Mouse (Mus musculus): Measurements from ENCODE around the gene Phactr2.

DNA sequence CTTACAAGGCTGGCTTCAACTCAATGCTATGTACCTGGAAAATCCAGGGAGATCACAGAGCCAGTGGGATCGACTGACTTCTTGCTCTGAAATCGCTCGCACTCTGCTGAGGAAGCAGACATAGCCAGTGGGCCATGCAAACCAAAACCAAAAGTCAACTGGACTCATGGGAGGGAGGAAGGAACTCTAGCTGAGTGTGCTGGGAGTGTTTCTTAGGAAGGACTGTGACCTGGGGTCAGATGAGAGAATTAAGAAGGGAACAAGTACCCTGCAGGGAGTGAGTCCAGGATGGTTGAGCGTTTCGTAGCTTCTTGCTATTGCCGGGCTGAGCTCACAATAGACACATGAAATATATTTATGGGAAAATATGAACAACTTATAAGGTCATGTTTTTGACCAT, 174.0 kb downstream of the Phactr2 start:
- no peak for TF ChIP-seq POLR2A (IDR thresholded peaks at IDR 0.05; ENCODE audit: borderline replicate concordance, extremely low read depth, insufficient read depth, insufficient read length, poor library complexity, severe bottlenecking)
- no peak for TF ChIP-seq CTCF (IDR thresholded peaks at IDR 0.05; ENCODE audit: borderline replicate concordance, extremely low read depth, insufficient read depth, insufficient read length)
